Mouse (Mus musculus) midbrain, embryonic 15.5 days (tissue): ENCODE measurements around the gene Fkbp15. TPM values are rescaled to one million over a fixed set of nuclear protein-coding genes. Genes with fewer than 3 reads are reported as not detected.
A peak's percentile ranks its signal among the peaks of the same experiment; 100 is the strongest.

ENCODE experiments used
- ATAC-seq: fragments of 200-750 bp; cut with Nextera tagmentation; replicated peaks from 2 replicates; pipeline ENCODE4 v1.8.0; 2017; ENCODE audit warnings: moderate TSS enrichment
- H3K27ac ChIP-seq: fragments of 300-500 bp; sonication (generic); 2 replicates; pipeline ENCODE4 v1.5.1; 2015; ENCODE audit warnings: mild to moderate bottlenecking, inconsistent platforms
- H3K27me3 ChIP-seq: fragments of 300-500 bp; sonication (generic); replicated peaks from 2 replicates; pipeline ENCODE4 v1.6.1; 2015; ENCODE audit warnings: inconsistent platforms
- H3K36me3 ChIP-seq: fragments of 300-500 bp; sonication (generic); replicated peaks from 2 replicates; pipeline ENCODE4 v1.6.1; 2015; ENCODE audit warnings: inconsistent platforms
- H3K4me1 ChIP-seq: fragments of 300-500 bp; sonication (generic); 2 replicates; pipeline ENCODE4 v1.6.1; 2015; ENCODE audit warnings: inconsistent platforms
- H3K4me2 ChIP-seq: fragments of 300-500 bp; sonication (generic); 2 replicates; pipeline ENCODE4 v1.6.1; 2015; ENCODE audit warnings: inconsistent platforms, mild to moderate bottlenecking, moderate library complexity
- H3K4me3 ChIP-seq: fragments of 300-500 bp; sonication (generic); 2 replicates; pipeline ENCODE4 v1.5.1; 2015; ENCODE audit warnings: mild to moderate bottlenecking, inconsistent platforms
- H3K9ac ChIP-seq: fragments of 300-500 bp; sonication (generic); 2 replicates; pipeline ENCODE4 v1.6.1; 2015; ENCODE audit warnings: mild to moderate bottlenecking, inconsistent platforms
- H3K9me3 ChIP-seq: fragments of 300-500 bp; sonication (generic); 2 replicates; pipeline ENCODE4 v1.6.1; 2016; ENCODE audit warnings: inconsistent platforms
- WGBS: fragments of 180-500 bp; shearing (Covaris S2); methylation state at CpG from one replicate; pipeline ENCODE4 v1.1.7; 2015; ENCODE audit warnings: mixed read lengths; 5-methylcytosine and 5-hydroxymethylcytosine counted together
- polyA plus RNA-seq: library from polyadenylated mRNA; unstranded; fragments of >200 nt; fragmentation: Nextera tagmentation; extraction: Ambion mirVana; gene quantifications from 2 replicates; pipeline ENCODE4 v1.2.1, GENCODE M21; 2015

The Fkbp15 gene
- polyA plus RNA-seq, 1 experiment from 2014 or later = 23.0 TPM

DNA sequence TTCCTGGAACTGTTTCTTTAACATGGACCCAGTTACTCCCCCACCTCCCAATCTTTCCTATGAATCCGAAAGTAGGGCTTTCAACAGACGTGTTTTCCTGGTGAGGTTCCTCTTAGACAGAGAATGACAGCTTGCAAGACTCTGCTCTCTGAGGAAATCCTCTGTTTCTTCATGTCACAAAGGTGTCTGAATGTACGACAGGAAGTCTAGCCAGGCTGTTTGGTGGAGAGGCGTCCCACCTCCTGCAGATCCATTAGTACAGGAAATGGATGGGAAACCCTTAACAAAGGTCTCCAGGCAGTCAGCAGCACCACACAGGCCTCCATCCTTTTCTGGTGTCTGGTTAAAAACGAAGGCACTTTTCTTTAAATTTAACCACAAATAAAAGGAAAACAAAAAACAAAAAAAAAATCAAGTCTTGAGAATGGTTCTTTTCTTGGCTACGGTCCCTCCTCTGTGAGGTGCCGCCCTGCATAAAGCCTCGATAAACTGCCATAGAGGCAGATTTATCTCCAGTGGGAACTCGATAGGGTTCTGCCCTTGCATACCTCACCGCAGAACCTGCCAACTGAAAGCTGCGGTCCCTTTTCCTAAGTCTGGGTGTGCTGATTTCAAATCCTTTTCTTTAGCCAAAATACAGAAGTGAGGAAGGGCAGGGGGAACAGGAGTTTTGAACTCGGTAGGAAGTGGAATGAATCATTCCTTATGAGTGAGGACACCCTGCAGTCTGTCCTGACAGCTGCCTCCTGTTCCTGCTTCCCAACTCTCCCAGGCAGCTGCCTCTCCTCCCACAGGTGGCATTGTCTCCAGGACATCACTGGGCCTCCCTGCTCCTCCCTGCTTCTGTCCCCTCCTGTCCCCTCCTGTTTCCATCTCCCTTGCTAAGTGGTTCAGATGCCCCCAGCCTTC lies 73.1 kb downstream of the Fkbp15 start:
- no peaks in the 10 kb centered on the region for H3K36me3 ChIP-seq
- peak overlapping the region; percentile 68 for H3K4me2 ChIP-seq
- peak; percentile 1; the same call in 1 of the 2 replicates for ATAC-seq
- peak overlapping the region; percentile 60 for H3K9ac ChIP-seq
- no peaks in the 10 kb centered on the region for H3K27me3 ChIP-seq
- WGBS = 13% methylated on average over 12 of the region's 12 CpGs
- H3K27ac ChIP-seq = 0 out of 2 replicates have a peak overlapping the region, but pooled peaks have one; percentile 27
- H3K9me3 ChIP-seq = no peaks in the 10 kb centered on the region
- peaks cover 12% of the 10 kb centered on the region for H3K4me1 ChIP-seq
- peak overlapping the region; percentile 87 for H3K4me3 ChIP-seq

DNA sequence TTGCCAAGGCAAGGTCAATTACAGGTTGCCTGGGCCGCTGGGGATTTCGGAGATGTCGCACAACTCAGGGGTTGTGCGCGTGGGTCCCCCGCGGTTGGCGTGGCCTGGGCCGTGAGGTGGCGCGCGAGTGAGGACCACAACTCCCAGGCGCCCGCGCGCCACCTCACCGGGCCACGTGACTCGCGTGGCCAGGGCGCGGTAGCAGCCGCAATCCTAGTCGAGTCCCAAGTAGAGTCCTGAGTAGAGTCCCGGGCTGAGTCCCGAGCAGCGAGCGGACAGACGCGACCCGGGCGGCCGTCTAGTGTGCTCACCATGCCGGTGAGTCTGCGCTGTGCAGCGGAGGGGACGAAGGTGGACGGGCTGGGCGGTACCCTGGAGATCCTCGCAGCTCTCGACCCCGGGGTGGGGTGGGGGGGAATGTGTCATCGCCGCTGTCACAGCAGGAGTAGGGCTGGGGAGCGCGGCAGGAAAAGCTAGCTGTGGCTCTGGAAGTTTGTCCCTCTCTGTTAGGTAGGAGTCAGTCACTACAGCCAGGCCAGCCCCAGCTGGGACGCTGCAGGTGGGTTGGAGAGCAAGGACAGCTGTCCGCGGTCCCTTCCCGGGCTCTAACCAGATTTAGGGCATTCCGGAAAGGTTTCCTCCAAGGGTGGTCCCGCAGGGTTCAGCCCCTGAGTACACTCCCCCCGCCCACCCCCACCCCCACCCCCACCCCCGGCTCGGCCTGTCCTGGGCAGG lies 73.9 kb downstream of the Fkbp15 start:
- WGBS = under 1% methylated on average over 55 of the region's 55 CpGs
- ATAC-seq = peak; percentile 97
- Histone ChIP-seq H3K9ac (peak overlapping the region; percentile 60), H3K27ac (0 out of 2 replicates have a peak overlapping the region, but pooled peaks have one; percentile 22), H3K4me1 (peaks cover 12% of the 10 kb centered on the region), H3K27me3 (no peaks in the 10 kb centered on the region), H3K9me3 (no peaks in the 10 kb centered on the region), H3K4me3 (peak overlapping the region; percentile 87), H3K36me3 (no peaks in the 10 kb centered on the region), H3K4me2 (peak overlapping the region; percentile 68)

DNA sequence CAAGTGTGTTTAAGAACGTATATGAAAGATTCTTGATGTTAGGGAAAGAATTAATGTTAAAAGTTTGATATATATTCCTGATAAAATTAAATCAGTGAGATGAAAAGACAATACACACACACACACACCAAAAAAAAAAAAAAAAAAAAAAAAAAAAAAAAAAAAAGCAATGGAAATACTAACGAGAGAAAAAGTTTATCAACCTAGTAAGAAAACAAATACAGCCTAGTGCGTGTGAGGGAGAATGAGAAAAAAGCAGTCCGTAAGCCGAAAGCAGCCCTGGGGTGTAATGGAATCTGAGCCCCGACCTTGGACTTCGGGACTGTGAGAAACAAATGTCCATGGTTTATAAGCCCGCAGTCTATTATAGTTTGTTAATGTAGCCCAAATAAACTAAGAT lies 74.8 kb downstream of the Fkbp15 start:
- Histone ChIP-seq H3K27me3 (no peaks in the 10 kb centered on the region), H3K4me2 (peak overlapping the region; percentile 68; the same call in 1 of the 2 replicates), H3K27ac (no peak overlapping the region), H3K4me3 (peak overlapping the region; percentile 87; the same call in 1 of the 2 replicates), H3K9me3 (no peaks in the 10 kb centered on the region), H3K4me1 (peaks cover 12% of the 10 kb centered on the region), H3K9ac (no peak overlapping the region), H3K36me3 (no peaks in the 10 kb centered on the region)
- 78% methylated on average over 8 of the region's 8 CpGs for WGBS
- ATAC-seq = peak; percentile 3; the same call in 1 of the 2 replicates

- Histone ChIP-seq H3K4me1 (peaks cover 10% of the 10 kb centered on the region), H3K27ac (no peak overlapping the region), H3K4me2 (no peak overlapping the region), H3K27me3 (no peaks in the 10 kb centered on the region), H3K9me3 (no peaks in the 10 kb centered on the region), H3K36me3 (no peaks in the 10 kb centered on the region), H3K9ac (no peak overlapping the region), H3K4me3 (no peak overlapping the region)
- WGBS = 79% methylated on average over 7 of the region's 7 CpGs
- ATAC-seq = no peak
These were observed 77.4 kb downstream of the Fkbp15 start for GRCm38 (mm10) chr4:62282969-62283368.

DNA sequence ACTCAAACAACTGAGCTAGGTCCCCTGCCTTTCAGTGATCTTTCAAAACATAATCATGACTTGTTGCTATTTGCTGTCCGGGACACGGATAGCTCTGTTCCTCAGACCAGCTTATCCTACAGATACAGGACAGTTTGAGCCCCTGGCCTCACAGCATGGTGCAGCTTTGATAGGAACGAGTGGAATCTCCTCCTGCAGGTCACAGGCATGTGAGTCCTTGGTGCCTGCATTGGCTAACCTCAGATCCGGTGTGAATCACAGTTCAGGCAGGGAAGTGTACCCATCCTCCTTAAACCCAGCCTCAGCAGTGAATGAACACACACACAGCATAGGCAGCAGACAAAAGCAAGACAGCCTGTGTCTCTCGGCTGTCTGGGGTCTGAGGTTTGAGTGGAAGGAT lies 79.0 kb downstream of the Fkbp15 start:
- H3K27me3 ChIP-seq = no peaks in the 10 kb centered on the region
- no peak overlapping the region for H3K9ac ChIP-seq
- no peaks in the 10 kb centered on the region for H3K4me1 ChIP-seq
- H3K9me3 ChIP-seq = no peaks in the 10 kb centered on the region
- 52% methylated on average over 5 of the region's 5 CpGs for WGBS
- H3K36me3 ChIP-seq = no peaks in the 10 kb centered on the region
- H3K27ac ChIP-seq = no peak overlapping the region
- no peak for ATAC-seq
- no peak overlapping the region for H3K4me3 ChIP-seq
- no peak overlapping the region for H3K4me2 ChIP-seq

- Histone ChIP-seq H3K9ac (no peak overlapping the region), H3K4me2 (no peak overlapping the region), H3K4me3 (no peak overlapping the region), H3K9me3 (no peaks in the 10 kb centered on the region), H3K27ac (no peak overlapping the region), H3K27me3 (no peaks in the 10 kb centered on the region), H3K36me3 (no peaks in the 10 kb centered on the region), H3K4me1 (peaks cover 5% of the 10 kb centered on the region; the same call in 1 of the 2 replicates)
- 75% methylated on average over 4 of the region's 4 CpGs for WGBS
- no peak for ATAC-seq
These were observed 82.3 kb downstream of the Fkbp15 start for GRCm38 (mm10) chr4:62278081-62278480.

DNA sequence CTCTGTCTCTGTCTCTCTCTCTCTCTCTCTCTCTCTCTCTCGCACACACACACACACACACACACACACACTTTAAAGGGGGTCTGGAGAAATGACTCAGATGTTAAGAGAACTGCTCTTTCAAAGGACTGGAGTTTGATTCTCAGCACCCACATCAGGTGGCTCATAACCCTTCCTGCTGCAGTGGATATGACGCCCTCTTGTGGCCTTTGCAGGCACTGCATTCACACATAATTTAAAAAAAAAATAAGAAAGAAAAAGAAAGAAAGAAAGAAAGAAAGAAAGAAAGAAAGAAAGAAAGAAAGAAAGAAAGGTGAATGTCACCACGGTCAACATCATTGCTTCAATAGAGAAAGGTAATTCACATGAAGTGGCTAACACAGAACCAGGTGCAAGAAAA lies 83.1 kb downstream of the Fkbp15 start:
- Histone ChIP-seq H3K9me3 (no peaks in the 10 kb centered on the region), H3K36me3 (no peaks in the 10 kb centered on the region), H3K9ac (no peak overlapping the region), H3K4me3 (no peak overlapping the region), H3K4me1 (peaks cover 5% of the 10 kb centered on the region; the same call in 1 of the 2 replicates), H3K27ac (no peak overlapping the region), H3K4me2 (no peak overlapping the region), H3K27me3 (no peaks in the 10 kb centered on the region)
- ATAC-seq = no peak
- 71% methylated on average over 3 of the region's 3 CpGs for WGBS

DNA sequence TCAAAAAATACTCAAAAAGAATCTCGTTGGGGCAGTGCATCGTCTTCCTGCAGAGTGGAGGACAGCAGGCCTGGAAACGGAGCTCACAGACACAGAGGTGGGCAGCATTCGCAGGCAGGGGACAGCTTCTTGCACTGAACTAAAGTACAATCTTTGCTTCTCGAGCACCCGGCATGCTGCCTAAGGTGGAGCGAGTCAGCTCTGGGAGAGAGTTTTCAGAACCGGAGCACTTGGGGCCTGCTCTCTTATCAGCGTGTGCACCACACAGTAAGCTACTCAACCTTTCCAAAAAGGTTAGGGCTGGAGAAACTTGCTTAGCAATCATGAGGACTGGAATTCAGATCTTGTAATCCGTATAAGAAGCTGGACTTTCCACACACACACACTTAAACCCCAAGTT lies 83.7 kb downstream of the Fkbp15 start:
- 86% methylated on average over 10 of the region's 10 CpGs for WGBS
- Histone ChIP-seq H3K4me1 (peaks cover 5% of the 10 kb centered on the region; the same call in 1 of the 2 replicates), H3K9me3 (no peaks in the 10 kb centered on the region), H3K27me3 (no peaks in the 10 kb centered on the region), H3K27ac (no peak overlapping the region), H3K9ac (no peak overlapping the region), H3K4me2 (no peak overlapping the region), H3K4me3 (no peak overlapping the region), H3K36me3 (no peaks in the 10 kb centered on the region)
- ATAC-seq = no peak

DNA sequence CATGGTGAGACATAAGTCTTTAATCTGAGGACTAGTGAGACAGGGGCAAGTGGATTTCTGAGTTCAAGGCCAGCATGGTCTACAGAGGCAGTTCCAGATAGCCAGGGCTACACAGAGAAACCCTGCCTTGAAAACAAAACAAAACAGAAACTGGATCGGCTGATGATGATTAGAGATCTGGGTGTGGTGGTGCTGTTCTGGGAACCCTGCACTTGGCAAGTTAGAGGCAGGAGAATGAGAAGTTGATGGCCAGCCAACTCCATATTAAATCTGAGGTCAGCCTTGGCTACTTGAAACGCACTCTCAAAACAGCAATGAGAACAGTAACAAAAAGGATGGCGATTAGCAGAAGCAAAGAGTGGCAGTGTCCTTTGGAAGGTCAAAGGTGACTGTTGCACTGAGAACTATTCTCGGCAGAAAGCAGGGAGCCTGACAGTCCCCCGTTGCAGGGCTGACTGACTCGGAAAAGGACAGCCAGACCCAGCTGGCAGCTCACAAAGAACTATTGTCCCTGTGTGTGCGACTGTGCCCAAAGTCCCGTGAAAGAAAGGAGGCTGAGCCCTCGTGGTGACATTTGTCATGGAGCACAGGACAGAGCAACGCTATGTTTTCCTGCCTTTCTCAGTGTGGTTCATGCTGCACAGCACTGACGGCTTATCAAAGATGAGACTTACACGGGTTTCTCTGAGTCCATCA lies 85.4 kb downstream of the Fkbp15 start:
- Histone ChIP-seq H3K4me2 (0 out of 2 replicates have a peak overlapping the region, but pooled peaks have one; percentile 2), H3K4me3 (no peak overlapping the region), H3K4me1 (peaks cover 5% of the 10 kb centered on the region; the same call in 1 of the 2 replicates), H3K36me3 (no peaks in the 10 kb centered on the region), H3K9ac (no peak overlapping the region), H3K27me3 (no peaks in the 10 kb centered on the region), H3K9me3 (no peaks in the 10 kb centered on the region), H3K27ac (no peak overlapping the region)
- peak; percentile 78; the same call in 1 of the 2 replicates for ATAC-seq
- 2% methylated on average over 12 of the region's 12 CpGs for WGBS

- no peaks in the 10 kb centered on the region for H3K27me3 ChIP-seq
- H3K36me3 ChIP-seq = no peaks in the 10 kb centered on the region
- no peak overlapping the region for H3K4me2 ChIP-seq
- ATAC-seq = no peak
- H3K9me3 ChIP-seq = no peaks in the 10 kb centered on the region
- H3K27ac ChIP-seq = no peak overlapping the region
- 93% methylated on average over 10 of the region's 10 CpGs for WGBS
- H3K9ac ChIP-seq = no peak overlapping the region
- H3K4me3 ChIP-seq = no peak overlapping the region
- H3K4me1 ChIP-seq = peaks cover 5% of the 10 kb centered on the region; the same call in 1 of the 2 replicates
These were observed 86.4 kb downstream of the Fkbp15 start for GRCm38 (mm10) chr4:62273916-62274315.

DNA sequence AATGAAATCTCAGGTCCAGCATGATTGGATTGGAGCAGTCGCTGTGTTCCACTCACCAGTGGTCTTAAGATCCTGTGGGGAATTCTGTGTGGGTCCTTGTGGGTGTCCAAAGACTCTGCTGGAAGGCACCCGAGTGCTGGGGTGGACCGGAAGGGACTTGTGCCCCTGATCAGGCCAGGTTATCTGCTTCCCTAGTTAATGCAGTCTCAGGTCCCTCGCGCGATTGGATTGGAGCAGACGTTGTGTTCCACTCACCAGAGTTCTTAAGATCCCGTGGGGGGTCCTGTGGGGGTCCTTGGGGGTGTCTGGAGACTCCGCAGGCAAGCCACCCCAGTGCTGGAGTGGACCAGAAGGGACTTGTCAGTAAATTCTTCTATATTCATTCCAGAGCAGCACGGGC lies 87.7 kb downstream of the Fkbp15 start:
- Histone ChIP-seq H3K9ac (no peak overlapping the region), H3K4me2 (no peak overlapping the region), H3K4me1 (peaks cover 5% of the 10 kb centered on the region; the same call in 1 of the 2 replicates), H3K4me3 (no peak overlapping the region), H3K9me3 (no peaks in the 10 kb centered on the region), H3K27me3 (no peaks in the 10 kb centered on the region), H3K36me3 (no peaks in the 10 kb centered on the region), H3K27ac (no peak overlapping the region)
- no peak for ATAC-seq
- WGBS = 91% methylated on average over 10 of the region's 10 CpGs

GRCm38 (mm10) chr4:62267101-62267500 lies 93.2 kb downstream of the Fkbp15 start:
- Histone ChIP-seq H3K9ac (no peak overlapping the region), H3K4me1 (no peaks in the 10 kb centered on the region), H3K9me3 (no peaks in the 10 kb centered on the region), H3K36me3 (no peaks in the 10 kb centered on the region), H3K27ac (no peak overlapping the region), H3K4me2 (no peak overlapping the region), H3K27me3 (no peaks in the 10 kb centered on the region), H3K4me3 (no peak overlapping the region)
- ATAC-seq = no peak
- WGBS = 83% methylated on average over 10 of the region's 10 CpGs
